Mouse (Mus musculus) bone marrow macrophage, adult 2 months (primary cell): ENCODE data around the gene Nptn.

Experiments
- CTCF ChIP-seq: IDR thresholded peaks from 2 replicates; pipeline ENCODE4 v1.5.1; 2012; ENCODE audit warnings: low read depth, mild to moderate bottlenecking, low read length, moderate library complexity
- POLR2A ChIP-seq: IDR thresholded peaks from 2 replicates; pipeline ENCODE4 v1.6.1; 2012; ENCODE audit warnings: mild to moderate bottlenecking, low read depth, low read length, borderline replicate concordance

DNA sequence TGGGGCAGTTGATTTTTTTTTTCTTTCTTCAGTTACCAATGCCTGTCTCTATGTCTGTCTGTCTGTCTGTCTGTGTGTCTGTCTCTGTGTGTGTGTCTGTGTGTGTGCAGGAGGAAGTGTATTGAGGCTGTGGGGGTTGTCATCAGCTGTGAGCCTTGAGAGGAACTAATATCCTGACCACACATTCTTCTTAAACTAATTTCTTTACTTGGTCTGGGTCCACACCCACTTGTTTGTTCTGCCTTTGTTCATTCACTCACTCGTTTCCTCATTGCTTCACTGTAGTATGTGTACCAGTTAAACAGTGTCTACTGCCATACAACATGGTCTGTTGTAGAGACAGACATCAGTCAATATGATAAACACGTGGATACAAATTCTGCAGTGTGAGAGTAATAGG is 45.2 kb downstream of the Nptn start:
- TF ChIP-seq POLR2A (no peak), CTCF (no peak)
